Mouse (Mus musculus): ENCODE measurements around the gene Plekhm3. TPM values are rescaled to one million over a fixed set of nuclear protein-coding genes. Genes with fewer than 3 reads are reported as not detected.

Plekhm3 gene
- polyA plus RNA-seq, 1 experiment: 7.4 TPM

DNA sequence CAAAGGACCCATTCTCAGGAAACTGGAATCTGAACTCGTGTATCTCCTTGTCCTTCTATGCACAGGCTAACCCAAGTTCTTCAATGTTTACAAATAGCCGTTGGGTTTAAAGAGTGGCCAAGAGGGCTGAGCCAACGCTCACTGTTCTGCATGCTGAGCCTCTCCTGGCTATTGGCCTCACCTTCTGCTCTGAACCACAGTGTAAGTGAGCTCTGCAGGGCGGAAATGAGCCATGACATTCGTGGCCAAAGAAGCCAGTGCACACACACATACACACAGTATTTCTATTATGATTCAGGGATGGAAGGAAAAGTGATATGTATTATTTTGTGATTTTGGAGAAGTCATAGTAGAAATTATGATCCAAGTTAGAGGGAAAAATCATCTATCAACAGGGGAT is 138.9 kb downstream of the Plekhm3 start:
- no peak for TF ChIP-seq POLR2A (IDR thresholded peaks at IDR 0.05; ENCODE audit: borderline replicate concordance, extremely low read depth, insufficient read depth, insufficient read length, poor library complexity, severe bottlenecking)
- no peak for TF ChIP-seq CTCF (IDR thresholded peaks at IDR 0.05; ENCODE audit: borderline replicate concordance, extremely low read depth, insufficient read depth, insufficient read length)
- DNase-seq (ENCODE audit: low read depth): no peak

DNA sequence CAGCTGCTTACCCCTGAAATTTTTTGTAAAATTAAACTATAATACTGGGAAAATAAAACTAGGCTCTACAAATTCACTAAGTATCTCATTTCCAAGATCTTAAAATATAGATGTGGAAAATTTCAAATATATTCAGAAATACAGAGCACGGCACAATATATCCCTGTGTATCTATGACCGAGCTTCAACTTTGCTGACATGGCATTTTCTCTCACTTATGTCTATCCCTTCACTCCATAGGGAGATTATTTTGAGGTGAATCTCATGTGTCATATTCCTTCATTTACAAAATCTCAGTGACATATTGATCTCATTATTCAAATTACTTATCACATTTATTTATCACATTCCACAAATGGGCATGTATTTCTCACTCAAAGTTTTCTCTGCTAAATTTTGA is 143.4 kb downstream of the Plekhm3 start:
- TF ChIP-seq CTCF (IDR thresholded peaks at IDR 0.05; ENCODE audit: borderline replicate concordance, extremely low read depth, insufficient read depth, insufficient read length) (no peak), POLR2A (IDR thresholded peaks at IDR 0.05; ENCODE audit: borderline replicate concordance, extremely low read depth, insufficient read depth, insufficient read length, poor library complexity, severe bottlenecking) (no peak)
- DNase-seq (ENCODE audit: low read depth): no peak

DNA sequence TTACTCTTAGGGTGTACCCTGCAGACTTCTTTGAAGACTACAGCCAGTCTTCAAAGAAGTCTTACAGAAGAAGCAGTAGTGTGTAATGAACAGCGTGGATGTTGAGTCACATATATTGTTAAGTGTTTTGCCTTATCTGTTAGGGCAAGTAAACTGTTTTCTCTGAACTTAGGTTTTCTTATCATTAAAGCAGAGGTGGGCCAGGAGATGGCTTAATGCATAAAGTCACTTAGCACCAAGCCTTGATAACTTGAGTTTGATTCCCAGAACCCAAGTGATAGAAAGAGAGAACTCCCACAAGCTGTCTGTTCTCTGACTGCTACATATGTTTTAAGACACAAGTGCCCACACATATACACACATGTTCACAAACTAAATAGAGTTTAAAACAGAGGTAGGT is 144.7 kb downstream of the Plekhm3 start:
- no peak for DNase-seq (ENCODE audit: low read depth)
- TF ChIP-seq POLR2A (IDR thresholded peaks at IDR 0.05; ENCODE audit: borderline replicate concordance, extremely low read depth, insufficient read depth, insufficient read length, poor library complexity, severe bottlenecking): no peak

DNA sequence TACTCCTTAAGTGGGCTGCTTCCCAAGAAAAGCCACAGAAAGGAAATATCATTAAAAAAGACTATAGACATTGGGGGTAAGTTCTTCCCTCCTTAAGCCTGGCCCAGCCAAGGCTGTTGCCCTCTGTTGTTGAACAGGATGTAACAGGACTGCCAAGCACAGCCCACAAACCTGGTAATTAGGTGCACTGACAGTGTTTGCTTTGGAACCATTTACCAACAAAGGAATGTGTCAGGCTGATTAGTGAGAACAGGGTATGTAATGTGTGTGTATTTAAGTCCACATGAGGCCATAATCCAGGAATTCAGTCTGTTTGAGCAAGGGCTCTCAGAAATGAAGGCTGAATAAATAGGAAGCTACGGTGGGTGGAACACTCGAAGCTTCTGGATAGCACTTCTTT is 147.5 kb downstream of the Plekhm3 start:
- DNase-seq (ENCODE audit: low read depth): peak; percentile 83
- TF ChIP-seq POLR2A (IDR thresholded peaks at IDR 0.05; ENCODE audit: borderline replicate concordance, extremely low read depth, insufficient read depth, insufficient read length, poor library complexity, severe bottlenecking): no peak
- TF ChIP-seq CTCF (IDR thresholded peaks at IDR 0.05; ENCODE audit: borderline replicate concordance, extremely low read depth, insufficient read depth, insufficient read length): no peak

DNA sequence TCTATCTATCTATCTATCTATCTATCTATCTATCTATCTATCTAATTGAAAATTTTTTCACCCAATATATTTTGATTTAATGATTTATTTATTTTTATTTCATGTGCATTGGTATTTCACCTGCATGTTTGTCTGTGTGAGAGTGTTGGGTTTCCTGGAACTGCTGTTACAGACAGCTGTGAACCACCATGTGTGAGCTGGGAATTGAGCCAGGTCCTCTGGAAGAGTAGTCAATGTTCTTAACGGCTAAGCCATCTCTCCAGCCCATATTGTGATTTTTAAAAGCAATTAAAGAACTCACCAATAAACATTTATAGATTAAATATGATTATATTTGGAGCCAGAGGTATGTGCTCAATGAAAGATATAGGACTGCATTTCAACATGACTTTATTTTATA is 148.9 kb downstream of the Plekhm3 start:
- no peak for TF ChIP-seq POLR2A (IDR thresholded peaks at IDR 0.05; ENCODE audit: borderline replicate concordance, extremely low read depth, insufficient read depth, insufficient read length, poor library complexity, severe bottlenecking)
- no peak for TF ChIP-seq CTCF (IDR thresholded peaks at IDR 0.05; ENCODE audit: borderline replicate concordance, extremely low read depth, insufficient read depth, insufficient read length)
- DNase-seq (ENCODE audit: low read depth): peak; percentile 26

DNA sequence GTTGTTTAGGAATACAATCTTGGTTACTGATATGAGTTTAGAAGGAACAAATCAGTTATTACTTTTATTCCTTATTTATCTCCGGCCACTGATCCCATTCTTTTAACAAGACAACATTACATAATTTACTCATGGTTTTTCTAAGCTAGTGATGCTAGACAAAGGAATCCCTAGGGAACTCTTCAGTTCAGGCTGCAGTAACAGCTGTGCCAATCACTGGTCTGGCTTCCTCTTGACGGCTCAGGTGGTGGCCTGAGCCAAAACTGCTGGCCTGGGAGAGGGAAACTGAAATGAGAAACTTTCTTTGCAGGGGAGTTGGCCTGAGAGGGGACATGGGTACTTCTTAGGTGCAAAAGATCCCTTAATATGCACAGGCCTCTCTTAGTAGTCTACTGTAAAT is 151.4 kb downstream of the Plekhm3 start:
- DNase-seq (ENCODE audit: low read depth): no peak
- TF ChIP-seq CTCF (IDR thresholded peaks at IDR 0.05; ENCODE audit: borderline replicate concordance, extremely low read depth, insufficient read depth, insufficient read length) (no peak), POLR2A (IDR thresholded peaks at IDR 0.05; ENCODE audit: borderline replicate concordance, extremely low read depth, insufficient read depth, insufficient read length, poor library complexity, severe bottlenecking) (no peak)

DNA sequence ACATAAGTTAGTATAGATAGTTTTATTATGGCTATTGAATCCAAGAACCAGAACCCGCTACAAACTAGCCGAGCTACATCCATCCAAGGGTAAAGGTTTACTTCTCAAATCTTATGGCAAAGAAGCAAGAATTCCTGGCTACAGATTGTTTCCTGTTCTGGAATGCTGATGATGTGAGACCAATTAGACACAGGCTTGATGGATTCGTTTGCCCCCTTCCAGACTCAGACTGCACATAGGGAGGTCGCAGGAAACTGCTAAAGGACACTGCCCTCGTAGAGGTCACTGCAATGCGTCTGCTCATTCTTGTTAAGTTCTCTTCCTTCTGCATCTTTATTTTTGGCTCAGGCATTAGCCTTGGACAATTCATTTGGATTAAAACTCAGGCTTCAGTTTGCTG is 154.0 kb downstream of the Plekhm3 start:
- DNase-seq (ENCODE audit: low read depth): no peak

DNA sequence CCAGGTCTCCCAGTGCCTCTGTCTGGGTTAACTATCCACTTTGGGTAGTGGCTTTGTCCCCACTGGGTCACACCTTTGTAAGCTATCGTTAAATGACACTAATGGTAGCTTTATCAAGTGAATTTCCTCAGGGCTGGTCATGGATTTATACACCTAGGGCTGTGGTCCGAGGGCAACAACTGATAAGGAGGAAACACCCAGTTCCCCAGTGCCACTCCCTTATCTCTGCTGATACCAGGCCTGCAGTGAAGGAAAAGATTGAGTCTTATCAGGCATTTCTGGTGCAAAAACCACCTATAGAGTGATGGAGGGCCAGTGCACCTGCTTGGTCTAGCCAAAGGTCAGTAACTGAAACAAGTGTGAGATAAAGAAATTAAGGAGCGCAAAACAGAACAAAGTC is 159.0 kb downstream of the Plekhm3 start:
- DNase-seq (ENCODE audit: low read depth): no peak
- TF ChIP-seq CTCF (IDR thresholded peaks at IDR 0.05; ENCODE audit: borderline replicate concordance, extremely low read depth, insufficient read depth, insufficient read length): no peak
- no peak for TF ChIP-seq POLR2A (IDR thresholded peaks at IDR 0.05; ENCODE audit: borderline replicate concordance, extremely low read depth, insufficient read depth, insufficient read length, poor library complexity, severe bottlenecking)

More for the DNA sequence above, 154.0 kb downstream of the Plekhm3 start:
- no peak for TF ChIP-seq CTCF (IDR thresholded peaks at IDR 0.05; ENCODE audit: borderline replicate concordance, extremely low read depth, insufficient read depth, insufficient read length)

DNA sequence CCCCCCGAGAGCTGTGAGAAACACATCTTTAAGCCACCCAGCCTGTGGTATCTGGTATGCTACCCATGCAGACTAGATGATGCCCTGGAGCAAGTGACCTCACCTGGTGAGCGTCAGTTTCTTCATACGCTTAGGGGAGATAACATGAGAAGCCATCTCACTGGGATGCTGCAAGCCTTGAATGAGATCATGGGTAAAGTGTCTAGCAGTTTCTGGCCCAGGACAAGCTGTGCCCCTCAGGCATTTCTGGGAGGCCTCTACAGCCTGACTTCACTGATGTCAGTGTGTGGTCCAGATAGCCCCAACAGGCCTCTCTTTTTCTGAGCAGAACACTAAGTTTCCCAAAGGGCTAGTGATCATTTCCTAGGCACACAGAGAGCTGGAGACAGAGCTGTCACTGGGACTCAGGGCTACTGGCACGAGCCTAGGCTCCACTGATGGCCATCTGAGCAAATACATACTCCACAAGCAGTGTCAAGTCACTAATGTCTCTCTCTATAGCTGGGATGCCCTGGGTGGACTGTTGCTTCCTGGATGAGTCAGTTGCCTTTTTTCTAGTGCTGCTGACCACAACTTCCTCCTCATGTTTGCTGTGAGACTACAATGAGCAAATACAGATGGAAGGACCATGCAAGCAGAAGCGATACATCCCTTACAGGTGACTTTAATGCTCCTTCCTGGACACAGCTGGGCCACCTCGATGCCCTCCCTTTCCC is 159.6 kb downstream of the Plekhm3 start:
- DNase-seq (ENCODE audit: low read depth): no peak
- TF ChIP-seq POLR2A (IDR thresholded peaks at IDR 0.05; ENCODE audit: borderline replicate concordance, extremely low read depth, insufficient read depth, insufficient read length, poor library complexity, severe bottlenecking) (no peak), CTCF (IDR thresholded peaks at IDR 0.05; ENCODE audit: borderline replicate concordance, extremely low read depth, insufficient read depth, insufficient read length) (no peak)

DNA sequence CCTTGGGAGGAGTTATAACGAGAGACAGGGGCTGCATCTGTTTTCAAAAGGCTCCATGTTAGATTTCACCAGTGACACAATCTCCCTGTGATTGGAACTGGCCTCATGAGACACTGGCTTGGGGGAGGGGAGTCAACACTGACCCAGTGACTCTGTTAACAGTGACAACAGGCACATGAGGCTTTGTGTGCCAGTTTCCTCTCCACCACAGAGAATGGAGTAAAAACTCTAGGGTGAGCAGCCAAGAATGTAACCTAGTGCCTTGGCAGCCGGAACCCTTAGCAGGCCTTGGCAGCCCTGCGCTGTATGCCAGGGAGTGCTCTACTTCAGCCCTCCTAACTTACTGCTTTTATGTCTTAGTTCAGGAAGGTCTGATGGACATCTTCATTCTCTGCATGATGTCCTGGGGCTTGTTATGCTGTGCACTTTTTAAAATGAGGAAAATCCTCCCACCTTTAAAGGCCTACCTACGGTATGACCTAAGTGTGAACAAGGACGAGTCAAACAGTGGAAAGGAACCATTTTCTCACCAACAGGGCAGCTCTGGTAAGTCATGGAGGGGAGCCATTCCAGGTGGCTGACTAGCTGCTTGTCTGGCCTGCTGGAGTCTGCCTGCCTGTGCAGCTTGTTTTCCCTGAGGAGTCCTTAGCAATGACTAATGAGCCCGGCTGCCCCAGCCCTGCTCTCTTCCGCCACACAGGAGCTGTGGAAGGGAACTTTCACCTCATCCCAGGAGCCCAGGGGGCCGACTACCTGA is 161.2 kb downstream of the Plekhm3 start:
- TF ChIP-seq POLR2A (IDR thresholded peaks at IDR 0.05; ENCODE audit: borderline replicate concordance, extremely low read depth, insufficient read depth, insufficient read length, poor library complexity, severe bottlenecking): no peak
- TF ChIP-seq CTCF (IDR thresholded peaks at IDR 0.05; ENCODE audit: borderline replicate concordance, extremely low read depth, insufficient read depth, insufficient read length): no peak
- peak; percentile 33 for DNase-seq (ENCODE audit: low read depth)

DNA sequence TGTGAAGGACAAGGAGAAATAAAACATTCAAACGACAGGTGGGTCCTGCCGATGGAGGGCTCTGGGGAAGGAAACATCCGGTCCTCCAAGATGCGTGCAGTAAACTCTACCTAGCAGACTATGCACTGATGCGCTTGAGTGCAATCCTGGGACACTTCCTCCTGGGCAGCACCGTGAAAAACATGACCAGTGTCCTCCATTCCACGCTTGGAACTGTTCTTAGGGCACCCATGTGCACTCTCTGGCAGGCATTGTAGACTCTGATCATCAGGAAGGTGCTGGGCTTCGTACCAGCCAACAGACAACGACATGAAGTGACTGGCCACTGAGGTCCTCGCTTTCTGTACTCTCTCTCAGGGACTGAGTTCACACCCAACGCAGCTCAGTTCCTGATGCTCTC is 162.5 kb downstream of the Plekhm3 start:
- DNase-seq (ENCODE audit: low read depth): no peak
- TF ChIP-seq CTCF (IDR thresholded peaks at IDR 0.05; ENCODE audit: borderline replicate concordance, extremely low read depth, insufficient read depth, insufficient read length): no peak
- no peak for TF ChIP-seq POLR2A (IDR thresholded peaks at IDR 0.05; ENCODE audit: borderline replicate concordance, extremely low read depth, insufficient read depth, insufficient read length, poor library complexity, severe bottlenecking)

DNA sequence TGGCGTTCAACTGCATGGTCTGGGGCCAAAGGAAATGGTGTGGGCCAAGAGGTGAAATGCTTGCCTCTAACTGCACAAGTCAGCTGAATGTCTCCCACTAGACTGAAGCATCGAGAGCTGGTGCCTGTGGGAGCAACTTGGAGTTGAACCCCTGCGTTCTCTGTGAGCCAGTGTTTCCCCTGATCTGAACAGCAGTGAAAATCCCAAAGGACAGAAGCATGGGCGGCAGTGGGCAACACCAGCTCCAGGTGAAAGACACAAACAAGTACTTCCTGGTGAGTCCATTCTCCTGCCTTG is 163.4 kb downstream of the Plekhm3 start:
- no peak for DNase-seq (ENCODE audit: low read depth)
- TF ChIP-seq POLR2A (IDR thresholded peaks at IDR 0.05; ENCODE audit: borderline replicate concordance, extremely low read depth, insufficient read depth, insufficient read length, poor library complexity, severe bottlenecking): no peak
